In the genomic region with DNA sequence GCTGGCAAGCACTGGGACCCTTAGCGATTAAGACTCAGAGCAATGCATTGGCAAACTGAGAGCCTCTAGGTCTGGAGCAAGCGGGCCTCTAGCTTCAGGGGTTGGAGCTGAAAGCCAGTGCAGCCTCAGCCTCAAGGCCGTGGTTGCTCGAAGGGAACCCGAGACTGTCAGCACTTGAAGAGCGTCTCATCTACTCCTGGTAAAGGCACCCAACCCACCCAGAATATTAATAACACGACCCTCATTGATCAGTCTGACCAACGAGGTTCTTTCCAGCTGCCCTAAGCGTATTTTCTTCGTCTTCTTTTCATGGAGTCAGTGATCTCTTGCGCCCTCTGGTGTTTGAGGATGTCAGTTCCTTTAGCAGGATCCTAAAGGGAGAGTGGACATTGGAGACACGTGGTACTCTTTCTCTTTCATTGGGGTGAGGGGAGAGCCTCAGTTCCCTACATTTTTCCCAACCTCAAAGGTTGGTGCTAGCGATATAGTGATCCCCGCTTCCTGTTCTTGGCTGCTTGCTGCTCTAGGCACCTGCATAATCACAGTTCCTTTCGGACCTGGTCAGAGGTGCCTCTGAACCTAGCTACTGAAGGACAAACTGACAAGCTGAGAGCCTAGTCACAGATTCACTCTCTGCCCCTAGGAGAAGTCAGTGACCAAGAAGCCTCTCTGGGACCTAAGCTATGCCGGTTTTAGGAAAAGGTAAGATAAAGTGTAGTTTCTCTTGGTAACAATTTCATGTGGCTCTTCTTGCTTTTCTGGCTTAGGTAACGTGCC, we compare ENCODE assay signal across 8 mouse cellular contexts.
DNase-seq lines count a peak whose midpoint lies in the region.

No protein-coding gene starts in this region.

- peak; percentile 71 for DNase-seq in ZHBTc4 (ENCODE audit: low read depth, low spot score)
- peak; percentile 58 for DNase-seq in cerebellum, adult 9-11 months
- DNase-seq in frontal cortex, postnatal 36 days (ENCODE audit: low spot score in 2 of 2), result peak; percentile 67 to 81
- peak; percentile 87 for DNase-seq in induced T-regulatory cell, adult 2 months (ENCODE audit: low read depth)
- peak; percentile 69 to 83 for DNase-seq in left cerebral cortex, adult 18-20 months (ENCODE audit: low spot score in 2 of 2)
- peak; percentile 86 for DNase-seq in lung, postnatal 36 days
- DNase-seq in right cerebral cortex, adult 18-20 months, result peak; percentile 62
- DNase-seq in yolk sac, embryonic 10.5 days (ENCODE audit: low spot score), result peak; percentile 53

Comparison
In these comparisons a context has a peak if more than half of its experiments do, and no peak if none do; other contexts are left out.
1. Peak in every context shown above with its lines: DNase-seq.